Mouse (Mus musculus) G1E (cell line): ENCODE data around the gene Hmgcs2. TPM values are rescaled to one million over a fixed set of nuclear protein-coding genes. Genes with fewer than 3 reads are reported as not detected.

Source experiments
- ATAC-seq: 2 replicates; pipeline ENCODE4 v1.8.0; 2016; ENCODE audit warnings: mild to moderate bottlenecking; ENCODE audit not compliant: insufficient number of reproducible peaks, poor library complexity, low FRiP score, severe bottlenecking; ENCODE audit errors: extremely low read depth
- DNase-seq: peaks from one replicate; pipeline ENCODE4 v3.0.0; 2012; ENCODE audit warnings: low spot score
- H3K27me3 ChIP-seq: 2 replicates; pipeline ENCODE4 v1.6.1; 2012; ENCODE audit warnings: mild to moderate bottlenecking, low read length, inconsistent platforms; ENCODE audit not compliant: insufficient read depth
- H3K36me3 ChIP-seq: replicated peaks from 2 replicates; pipeline ENCODE3; 2012; ENCODE audit warnings: mild to moderate bottlenecking, inconsistent platforms
- H3K4me1 ChIP-seq: 2 replicates; pipeline ENCODE4 v1.6.1; 2012; ENCODE audit warnings: low read depth, low read length, inconsistent platforms, mixed read lengths; ENCODE audit not compliant: insufficient read depth
- H3K4me3 ChIP-seq: 2 replicates; pipeline ENCODE4 v1.5.1; 2012; ENCODE audit warnings: low read depth, mild to moderate bottlenecking, inconsistent platforms, low read length, moderate library complexity, mixed read lengths
- H3K9me3 ChIP-seq: replicated peaks from 2 replicates; pipeline ENCODE4 v1.6.1; 2012; ENCODE audit warnings: inconsistent platforms
- CTCF ChIP-seq: IDR thresholded peaks from 2 replicates; pipeline ENCODE4 v1.5.1; 2012; ENCODE audit warnings: low read depth, low read length, inconsistent platforms, mixed read lengths
- GATA1 ChIP-seq: IDR thresholded peaks from 2 replicates; pipeline ENCODE4 v1.6.1; 2012; ENCODE audit warnings: borderline replicate concordance, low read length, inconsistent platforms, mixed read lengths
- GATA2 ChIP-seq: IDR thresholded peaks from 2 replicates; pipeline ENCODE4 v1.6.1; 2012; ENCODE audit warnings: low read depth, low read length, inconsistent platforms, borderline replicate concordance
- POLR2AphosphoS5 ChIP-seq: IDR thresholded peaks from 2 replicates; pipeline ENCODE4 v1.6.1; 2012; ENCODE audit warnings: low read depth, low read length, inconsistent platforms; ENCODE audit not compliant: insufficient replicate concordance
- TAL1 ChIP-seq: conservative IDR thresholded peaks from 2 replicates; pipeline ENCODE4 v1.6.1; 2012; ENCODE audit warnings: low read depth, low read length, inconsistent platforms, mixed read lengths
- polyA plus RNA-seq: library from polyadenylated mRNA; stranded (reverse); fragments of >175 nt; gene quantifications from 2 replicates; pipeline ENCODE4 v1.2.3, GENCODE M21; 2012
- total RNA-seq, 2 experiments: library from RNA; stranded (forward) in 1 of 2; stranded (reverse) in 1 of 2; fragments of 200-1000 nt in 1 of 2; fragments of >200 nt in 1 of 2; fragmentation: Nextera tagmentation in 1 of 2; gene quantifications; 2 replicates each; pipeline ENCODE4 v1.2.3; 2014 to 2017

Gene Hmgcs2
- total and polyA plus RNA-seq, 3 experiments, result not detected

DNA sequence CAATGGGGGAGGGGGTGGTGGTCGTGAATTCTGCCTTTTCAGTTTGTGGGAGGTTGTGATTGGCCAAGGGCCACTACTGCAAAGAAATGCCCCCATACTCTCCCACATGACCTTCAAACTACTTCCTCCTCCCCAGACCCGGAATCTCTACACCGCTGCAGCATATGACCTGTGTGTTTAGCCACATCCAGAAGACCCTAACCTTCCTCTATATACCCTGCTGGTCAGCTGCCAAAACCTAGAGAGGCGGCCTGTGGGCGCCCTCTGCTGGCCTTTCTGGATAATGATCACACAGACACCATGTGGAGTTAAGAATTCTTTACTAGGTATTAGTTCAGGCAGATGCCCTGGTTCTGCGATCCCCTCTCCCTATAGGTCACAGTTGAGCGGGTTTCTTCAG, 32.6 kb downstream of the Hmgcs2 start:
- H3K36me3 ChIP-seq, result no peaks in the 10 kb centered on the region
- DNase-seq, result no peak
- no peaks in the 10 kb centered on the region for H3K27me3 ChIP-seq
- ATAC-seq, result no peak
- H3K9me3 ChIP-seq, result peaks cover 60% of the 10 kb centered on the region
- TF ChIP-seq CTCF, result no peak
- no peak for TF ChIP-seq GATA2
- no peak for TF ChIP-seq POLR2AphosphoS5
- no peak for TF ChIP-seq GATA1
- no peak for TF ChIP-seq TAL1
- no peak overlapping the region for H3K4me3 ChIP-seq
- H3K4me1 ChIP-seq, result no peaks in the 10 kb centered on the region

DNA sequence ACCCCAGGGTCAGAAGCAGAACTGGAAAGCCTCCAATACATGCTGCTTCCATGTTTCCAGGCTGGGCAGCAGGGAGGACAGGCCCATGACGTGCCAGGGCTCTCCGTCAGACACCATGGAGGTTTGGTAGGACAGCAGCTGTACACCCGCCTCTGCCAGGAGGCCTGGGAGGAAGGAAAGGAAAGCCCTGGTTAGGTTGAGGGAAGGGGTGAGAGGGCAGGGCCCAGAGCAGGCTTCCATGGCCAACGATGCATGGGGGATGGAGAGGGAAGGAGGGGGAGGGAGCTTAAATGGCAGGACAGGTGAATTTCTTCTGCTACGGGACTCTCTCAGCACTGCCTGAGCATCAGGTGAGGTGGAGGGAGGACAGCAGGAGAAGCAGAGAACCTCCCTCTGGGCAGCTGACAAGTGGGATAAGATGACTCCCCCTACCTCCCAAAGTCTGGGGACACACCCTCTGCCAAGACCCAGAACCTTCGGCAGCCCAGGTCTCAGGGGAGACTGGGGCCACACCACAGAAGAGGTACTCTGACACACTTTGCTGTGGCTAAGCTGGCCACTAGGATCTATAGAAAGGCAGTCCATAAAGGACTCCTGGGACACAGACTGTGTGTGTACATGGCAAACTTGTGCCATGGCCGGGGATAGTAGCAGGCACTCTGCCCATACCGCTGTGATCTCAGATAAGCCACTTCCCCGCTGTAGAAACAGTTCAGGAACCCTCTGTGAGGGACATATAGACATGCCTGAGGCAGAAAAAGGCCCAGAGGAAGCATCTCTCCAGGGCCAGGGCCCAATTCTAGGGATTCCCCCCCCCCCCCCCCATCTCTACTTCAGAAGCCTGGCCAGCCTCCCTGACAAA, 33.3 kb downstream of the Hmgcs2 start:
- H3K4me1 ChIP-seq, result no peaks in the 10 kb centered on the region
- TF ChIP-seq CTCF, result no peak
- TF ChIP-seq POLR2AphosphoS5, result no peak
- TF ChIP-seq GATA1, result no peak
- no peak for TF ChIP-seq TAL1
- no peak for TF ChIP-seq GATA2
- DNase-seq (no peak), ATAC-seq (no peak)
- H3K4me3 ChIP-seq, result no peak overlapping the region
- H3K36me3 ChIP-seq, result no peaks in the 10 kb centered on the region
- H3K27me3 ChIP-seq, result no peaks in the 10 kb centered on the region
- peaks cover 61% of the 10 kb centered on the region for H3K9me3 ChIP-seq

DNA sequence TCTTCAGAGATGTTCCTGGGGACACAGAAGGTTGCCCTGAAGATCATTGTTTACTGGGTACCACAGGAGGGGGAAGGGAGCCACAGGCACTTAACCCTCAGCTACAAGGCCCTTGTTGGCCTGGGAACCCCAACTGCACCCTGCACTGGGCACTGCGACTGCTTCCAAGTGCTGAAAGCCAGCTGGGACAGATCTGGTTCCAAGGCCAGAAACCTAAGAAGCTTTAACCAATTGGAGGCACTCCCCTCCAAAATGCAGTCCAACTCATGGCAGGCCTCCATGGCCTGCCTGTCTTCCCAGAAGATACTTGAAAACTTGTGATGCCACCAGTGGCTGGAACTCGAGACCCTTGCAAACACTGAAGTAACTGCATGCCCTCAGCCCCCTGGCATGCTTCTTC, 34.9 kb downstream of the Hmgcs2 start:
- H3K4me3 ChIP-seq, result no peak overlapping the region
- H3K27me3 ChIP-seq, result no peaks in the 10 kb centered on the region
- no peaks in the 10 kb centered on the region for H3K4me1 ChIP-seq
- peaks cover 60% of the 10 kb centered on the region for H3K9me3 ChIP-seq
- ATAC-seq (no peak), DNase-seq (no peak)
- TF ChIP-seq TAL1 (no peak), GATA2 (no peak), POLR2AphosphoS5 (no peak), CTCF (no peak), GATA1 (no peak)
- no peaks in the 10 kb centered on the region for H3K36me3 ChIP-seq

DNA sequence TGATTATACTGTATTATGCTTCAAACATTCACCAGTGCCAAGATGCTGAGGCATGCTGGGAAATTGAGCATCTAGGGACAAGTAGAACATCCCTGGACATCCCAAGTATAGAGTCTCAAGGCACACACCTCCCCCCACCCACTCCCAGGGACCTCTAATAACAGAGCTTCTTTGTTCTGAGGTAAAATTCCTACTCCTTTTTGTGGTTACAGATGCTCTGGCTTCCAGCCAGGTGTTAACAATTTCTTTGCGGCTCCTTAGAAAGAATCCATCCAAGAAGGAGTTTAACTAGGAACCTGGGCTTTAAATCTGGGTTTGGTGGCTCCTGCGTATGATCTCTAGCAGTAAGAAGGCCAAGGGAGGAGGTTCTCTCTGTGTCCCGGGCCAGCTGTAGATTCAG, 36.9 kb downstream of the Hmgcs2 start:
- no peak for TF ChIP-seq CTCF
- TF ChIP-seq POLR2AphosphoS5, result no peak
- TF ChIP-seq GATA2, result no peak
- TF ChIP-seq GATA1, result no peak
- no peak for TF ChIP-seq TAL1
- no peak for DNase-seq
- no peak overlapping the region for H3K4me3 ChIP-seq
- no peaks in the 10 kb centered on the region for H3K27me3 ChIP-seq
- no peaks in the 10 kb centered on the region for H3K4me1 ChIP-seq
- no peak for ATAC-seq
- no peaks in the 10 kb centered on the region for H3K36me3 ChIP-seq
- H3K9me3 ChIP-seq, result peaks cover 71% of the 10 kb centered on the region

DNA sequence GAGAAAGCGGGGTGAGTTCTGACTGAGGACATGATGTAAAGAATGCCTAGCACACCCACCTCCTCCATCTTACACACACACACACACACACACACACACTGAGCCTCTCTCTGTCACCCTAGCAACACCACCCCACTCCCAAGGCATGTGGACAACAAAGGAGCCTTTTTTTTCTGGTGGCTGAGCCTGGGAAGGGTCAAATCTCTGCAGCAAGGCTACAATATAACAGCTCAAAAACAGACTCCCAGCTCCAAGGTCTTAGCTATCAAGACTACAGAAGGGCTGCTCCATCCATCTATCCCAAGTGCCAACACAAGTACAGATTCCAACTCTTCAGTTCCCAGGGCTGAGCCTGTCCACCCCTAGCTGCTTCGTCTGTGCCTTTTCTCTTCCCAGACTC, 39.0 kb downstream of the Hmgcs2 start:
- Histone ChIP-seq H3K36me3 (no peaks in the 10 kb centered on the region), H3K4me1 (no peaks in the 10 kb centered on the region), H3K4me3 (no peak overlapping the region), H3K9me3 (peaks cover 69% of the 10 kb centered on the region), H3K27me3 (no peaks in the 10 kb centered on the region)
- TF ChIP-seq TAL1 (no peak), GATA1 (no peak), CTCF (no peak)
- DNase-seq, result no peak
- ATAC-seq, result no peak

DNA sequence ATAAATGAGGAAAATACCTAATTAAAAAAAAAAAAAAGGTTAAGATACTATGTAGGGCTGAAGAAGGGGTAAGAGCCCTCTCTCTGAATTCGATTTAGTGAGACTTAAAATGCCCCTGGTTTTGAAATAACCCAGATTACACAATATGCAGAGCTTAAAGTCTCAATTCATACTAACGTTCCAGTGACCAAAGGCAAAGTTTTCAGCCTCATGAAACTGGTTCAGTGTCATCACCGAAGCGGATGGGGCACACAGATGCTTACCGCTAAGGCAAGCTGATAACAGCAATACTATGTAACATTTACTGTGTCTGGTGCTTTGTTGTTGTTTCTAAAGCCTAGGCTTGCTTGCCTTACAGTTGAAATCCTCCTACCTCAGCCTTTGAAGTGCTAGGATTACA, 42.0 kb downstream of the Hmgcs2 start:
- ATAC-seq, result no peak
- TF ChIP-seq GATA2 (no peak), CTCF (no peak), GATA1 (no peak), POLR2AphosphoS5 (no peak), TAL1 (no peak)
- H3K4me1 ChIP-seq, result no peaks in the 10 kb centered on the region
- peaks cover 77% of the 10 kb centered on the region for H3K9me3 ChIP-seq
- H3K27me3 ChIP-seq, result no peaks in the 10 kb centered on the region
- no peak overlapping the region for H3K4me3 ChIP-seq
- H3K36me3 ChIP-seq, result no peaks in the 10 kb centered on the region
- no peak for DNase-seq

DNA sequence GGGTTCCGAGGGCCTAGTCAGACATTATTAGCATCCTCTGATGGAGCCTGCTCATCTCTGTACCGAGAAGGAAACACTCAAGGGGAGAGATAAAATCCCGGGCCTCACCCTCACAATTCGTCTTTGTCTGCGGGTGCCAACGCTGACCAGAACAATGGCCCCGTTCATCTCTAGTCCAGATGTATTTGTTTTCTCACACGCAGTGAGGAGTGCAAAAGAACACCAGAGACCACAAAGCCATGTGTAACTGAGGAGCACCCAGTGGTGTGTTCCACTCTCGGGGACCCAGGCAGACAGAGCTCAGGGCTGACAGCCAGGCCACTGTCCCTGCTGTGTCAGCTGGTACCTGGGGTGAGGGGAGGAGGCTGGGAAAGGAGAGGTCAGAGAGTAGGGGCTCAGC, 44.0 kb downstream of the Hmgcs2 start:
- H3K9me3 ChIP-seq, result peaks cover 76% of the 10 kb centered on the region
- no peak for ATAC-seq
- no peak for DNase-seq
- no peak overlapping the region for H3K4me3 ChIP-seq
- H3K36me3 ChIP-seq, result no peaks in the 10 kb centered on the region
- TF ChIP-seq GATA1 (no peak), POLR2AphosphoS5 (no peak), CTCF (no peak), GATA2 (no peak), TAL1 (no peak)
- H3K27me3 ChIP-seq, result no peaks in the 10 kb centered on the region
- H3K4me1 ChIP-seq, result no peaks in the 10 kb centered on the region
